Mouse (Mus musculus) midbrain, postnatal 0 days (tissue): ENCODE measurements around the gene Dusp12. TPM values are rescaled to one million over a fixed set of nuclear protein-coding genes. Genes with fewer than 3 reads are reported as not detected.
A peak's percentile ranks its signal among the peaks of the same experiment; 100 is the strongest.

ENCODE experiments used
- ATAC-seq: fragments of 200-750 bp; cut with Nextera tagmentation; 2 replicates; pipeline ENCODE4 v1.8.0; 2017; ENCODE audit warnings: moderate number of reproducible peaks, mild to moderate bottlenecking, moderate TSS enrichment, moderate library complexity; ENCODE audit not compliant: low FRiP score
- DNase-seq: peaks from one replicate; pipeline ENCODE4 v3.0.0-alpha.2; 2015; ENCODE audit warnings: low spot score
- H3K27ac ChIP-seq: fragments of 300-500 bp; sonication (generic); 2 replicates; pipeline ENCODE4 v1.5.1; 2014; ENCODE audit warnings: low read depth, mild to moderate bottlenecking, low read length, mixed read lengths
- H3K27me3 ChIP-seq: fragments of 300-500 bp; sonication (generic); 2 replicates; pipeline ENCODE4 v1.6.1; 2014; ENCODE audit warnings: low read length, control low read depth, mixed read lengths; ENCODE audit not compliant: insufficient read depth
- H3K36me3 ChIP-seq: fragments of 300-500 bp; sonication (generic); 2 replicates; pipeline ENCODE4 v1.6.1; 2014; ENCODE audit warnings: low read length, control low read depth, mixed read lengths; ENCODE audit not compliant: insufficient read depth
- H3K4me1 ChIP-seq: fragments of 300-500 bp; sonication (generic); 2 replicates; pipeline ENCODE4 v1.6.1; 2014; ENCODE audit warnings: mild to moderate bottlenecking, control low read depth, antibody characterized with exemption, low read length, mixed read lengths; ENCODE audit not compliant: insufficient read depth
- H3K4me2 ChIP-seq: fragments of 300-500 bp; sonication (generic); 2 replicates; pipeline ENCODE4 v1.6.1; 2014; ENCODE audit warnings: low read depth, mild to moderate bottlenecking, low read length, mixed read lengths; ENCODE audit not compliant: poor library complexity, severe bottlenecking
- H3K4me3 ChIP-seq: fragments of 300-500 bp; sonication (generic); 2 replicates; pipeline ENCODE4 v1.5.1; 2014; ENCODE audit warnings: low read depth, mild to moderate bottlenecking, low read length, moderate library complexity
- H3K9ac ChIP-seq: fragments of 300-500 bp; sonication (generic); replicated peaks from 2 replicates; pipeline ENCODE4 v1.6.1; 2014; ENCODE audit warnings: mild to moderate bottlenecking, low read length, moderate library complexity, mixed read lengths; ENCODE audit not compliant: poor library complexity, severe bottlenecking
- H3K9me3 ChIP-seq: fragments of 300-500 bp; sonication (generic); 2 replicates; pipeline ENCODE4 v1.6.1; 2016; ENCODE audit warnings: low read length, control low read depth
- CTCF ChIP-seq: IDR thresholded peaks from 2 replicates; pipeline ENCODE4 v1.5.1; 2016; ENCODE audit warnings: antibody characterized with exemption, mild to moderate bottlenecking
- WGBS: fragments of 180-500 bp; shearing (Covaris S2); extraction: QIAGEN DNeasy Blood & Tissue Kit; methylation state at CpG from one replicate; pipeline ENCODE4 v1.1.7; 2014; 5-methylcytosine and 5-hydroxymethylcytosine counted together
- polyA plus RNA-seq: library from polyadenylated mRNA; unstranded; fragments of >200 nt; fragmentation: Nextera tagmentation; extraction: Ambion mirVana; gene quantifications from 2 replicates; pipeline ENCODE4 v1.2.1, GENCODE M21; 2015
- total RNA-seq: library from RNA; depleted of rRNA; stranded (reverse); fragments of >200 nt; gene quantifications from 2 replicates; pipeline ENCODE4 v1.2.3, GENCODE M21; 2014

Dusp12 gene
- total and polyA plus RNA-seq, 2 experiments from 2014 or later = 39.6 to 43.3 TPM

DNA sequence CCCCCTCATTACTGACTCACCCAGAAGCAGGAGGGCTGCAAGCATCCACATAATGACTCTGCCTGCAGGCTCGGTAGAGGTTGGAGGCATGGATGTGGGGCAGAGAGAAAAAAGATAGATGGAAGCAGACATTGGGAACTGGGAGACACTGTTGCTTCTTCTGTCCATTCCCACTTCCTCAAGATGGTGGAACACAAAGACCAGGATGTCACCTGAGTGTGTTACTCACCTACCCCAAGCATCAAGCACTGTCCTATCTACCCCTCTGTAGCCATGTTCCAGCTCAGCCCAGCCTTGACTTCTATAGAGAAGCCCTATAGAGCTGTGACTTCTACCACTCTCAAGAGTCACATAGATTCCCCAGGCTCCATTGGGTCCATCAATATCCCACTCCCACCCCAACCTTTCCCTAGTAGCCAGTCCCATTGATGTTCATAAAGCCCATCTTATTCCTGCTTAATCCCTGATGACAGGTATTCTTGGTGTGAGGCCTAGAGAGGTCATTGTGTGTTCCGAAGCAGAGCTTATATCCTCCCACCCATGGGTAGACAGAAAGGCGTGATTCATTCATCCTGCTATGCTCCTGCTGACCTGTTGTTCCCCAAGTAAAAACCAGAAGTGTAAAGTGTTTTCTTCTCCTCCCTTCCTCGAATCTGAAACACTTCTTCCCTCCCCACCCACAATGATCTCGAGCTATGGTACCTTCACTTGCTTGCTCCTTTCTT is 27.7 kb upstream of the Dusp12 start, which contains the start of gene Fcrlb:
Gene Fcrlb (minus strand): TSS at position 51 of the 725 bp plus-strand sequence.
- no peak for TF ChIP-seq CTCF
- ATAC-seq (no peak), DNase-seq (no peak)
- no peak within 1 kb of the TSS for H3K4me2 ChIP-seq
- WGBS = 57% methylated on average over 5 of the region's 5 CpGs
- H3K9ac ChIP-seq = no peak within 1 kb of the TSS
- peaks cover 7% of the 10 kb centered on the region for H3K27me3 ChIP-seq
- no peak within 1 kb of the TSS for H3K4me3 ChIP-seq
- no peaks in the 10 kb centered on the region for H3K9me3 ChIP-seq
- H3K27ac ChIP-seq = no peak within 1 kb of the TSS
- peaks cover 4% of the 10 kb centered on the region; the same call in 1 of the 2 replicates for H3K4me1 ChIP-seq
- H3K36me3 ChIP-seq = no peaks in the 10 kb centered on the region

DNA sequence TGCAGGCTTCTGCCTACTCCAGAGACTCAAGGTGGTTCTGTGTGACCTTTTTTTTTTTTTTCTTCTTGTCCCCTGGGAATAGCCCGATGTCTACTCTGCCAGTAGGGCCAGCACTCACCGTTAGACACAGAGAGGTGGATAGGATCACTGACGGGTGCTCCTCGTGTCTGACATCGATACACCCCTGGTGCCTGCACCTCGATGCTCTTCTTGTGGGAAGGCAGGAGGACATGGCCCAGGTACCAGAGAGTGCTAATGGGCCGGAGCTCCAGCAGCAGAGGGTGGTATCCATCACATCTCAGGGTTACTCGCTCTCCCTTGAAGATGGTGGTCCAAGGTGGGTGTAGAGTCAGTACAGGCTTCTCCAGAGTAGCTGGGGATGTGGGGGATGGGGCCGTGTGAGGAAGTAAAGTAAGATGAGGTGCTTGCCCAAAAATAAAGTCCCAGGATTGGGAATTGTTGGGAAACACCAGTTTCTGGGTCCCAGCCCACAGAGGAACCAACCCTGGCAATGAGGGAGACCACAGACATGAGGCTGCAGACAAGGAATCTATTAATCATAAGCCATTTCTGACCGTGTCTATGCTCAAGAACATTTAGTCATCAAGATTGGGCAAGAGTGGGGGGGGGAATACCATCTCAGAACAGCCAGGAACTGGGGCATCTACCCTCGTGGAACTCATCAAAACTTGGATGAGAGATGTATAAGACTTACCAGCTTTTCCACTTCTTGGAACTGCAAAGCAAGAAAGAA is 26.7 kb upstream of the Dusp12 start:
- ATAC-seq = no peak
- no peak for DNase-seq
- no peaks in the 10 kb centered on the region for H3K36me3 ChIP-seq
- H3K27ac ChIP-seq = no peak overlapping the region
- no peak overlapping the region for H3K9ac ChIP-seq
- no peak overlapping the region for H3K4me3 ChIP-seq
- H3K9me3 ChIP-seq = no peaks in the 10 kb centered on the region
- WGBS = 82% methylated on average over 11 of the region's 11 CpGs
- peaks cover 9% of the 10 kb centered on the region; the same call in 1 of the 2 replicates for H3K4me1 ChIP-seq
- H3K27me3 ChIP-seq = peaks cover 10% of the 10 kb centered on the region
- TF ChIP-seq CTCF = no peak
- no peak overlapping the region for H3K4me2 ChIP-seq

DNA sequence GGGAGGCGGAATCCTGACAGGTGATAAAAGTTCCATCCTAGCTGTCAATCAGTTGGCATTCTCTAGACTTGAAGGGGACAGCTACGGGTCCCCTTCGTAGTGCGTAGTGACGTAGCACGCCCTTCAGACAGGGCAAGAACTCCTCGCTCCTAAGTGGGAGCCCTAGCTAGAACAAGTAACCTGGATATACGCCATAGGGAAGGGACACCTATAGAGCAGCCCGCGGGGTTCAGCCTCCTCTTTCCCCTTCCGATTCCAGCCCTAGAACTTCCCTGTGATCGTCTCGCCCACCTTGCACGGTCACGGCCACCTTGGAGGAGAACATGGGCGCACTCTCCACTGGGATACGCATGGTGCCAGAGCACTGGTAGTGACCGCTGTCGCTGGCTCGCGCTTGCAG is 23.0 kb upstream of the Dusp12 start:
- H3K4me1 ChIP-seq = peaks cover 9% of the 10 kb centered on the region; the same call in 1 of the 2 replicates
- peak; percentile 21 for DNase-seq
- ATAC-seq = peak; percentile 73; the same call in 1 of the 2 replicates
- no peaks in the 10 kb centered on the region for H3K9me3 ChIP-seq
- peaks cover 17% of the 10 kb centered on the region for H3K27me3 ChIP-seq
- no peak overlapping the region for H3K9ac ChIP-seq
- no peaks in the 10 kb centered on the region for H3K36me3 ChIP-seq
- peak overlapping the region; percentile 97 for H3K4me2 ChIP-seq
- no peak overlapping the region for H3K27ac ChIP-seq
- peak overlapping the region; percentile 62 for H3K4me3 ChIP-seq
- TF ChIP-seq CTCF = no peak
- 2% methylated on average over 21 of the region's 21 CpGs for WGBS

DNA sequence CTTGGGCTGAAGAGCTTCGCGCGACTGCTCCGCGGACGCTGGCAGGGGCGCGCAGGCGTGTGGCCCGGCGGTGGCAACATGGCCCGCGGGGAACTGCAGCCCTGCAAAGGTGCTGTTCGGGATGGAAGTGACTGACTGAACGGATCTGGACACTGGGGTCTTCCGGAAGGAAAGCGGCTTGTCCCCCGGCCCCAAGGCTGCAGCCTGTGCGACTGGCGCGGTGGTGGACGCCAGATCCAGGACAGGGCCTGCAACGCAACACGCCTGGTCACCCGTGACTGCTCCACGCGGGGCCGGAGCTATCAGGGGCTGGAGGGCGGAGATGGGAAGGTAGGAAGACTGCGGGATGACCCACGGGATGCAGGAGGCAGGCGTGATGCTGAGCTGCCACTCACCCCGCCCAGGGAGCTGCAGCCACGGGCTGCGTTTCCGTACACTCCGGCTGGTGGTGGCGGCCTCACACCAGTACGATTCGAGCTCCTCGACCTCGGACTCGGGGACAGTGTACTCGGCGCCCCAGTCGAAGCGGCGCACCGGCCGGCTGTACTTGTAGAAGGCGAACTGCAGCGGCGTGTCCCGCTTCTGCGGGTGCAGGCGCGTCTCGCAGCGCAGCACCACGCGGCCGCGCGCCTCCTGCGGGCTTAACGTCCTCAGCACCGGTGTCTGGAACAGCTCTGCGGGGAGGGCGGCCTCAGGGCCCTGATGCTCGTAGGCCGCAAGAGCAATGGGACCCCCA is 22.3 kb upstream of the Dusp12 start:
- Histone ChIP-seq H3K27me3 (peaks cover 17% of the 10 kb centered on the region), H3K27ac (no peak overlapping the region), H3K9ac (peak overlapping the region; percentile 61), H3K4me3 (peak overlapping the region; percentile 62), H3K4me1 (peaks cover 9% of the 10 kb centered on the region; the same call in 1 of the 2 replicates), H3K36me3 (no peaks in the 10 kb centered on the region), H3K9me3 (no peaks in the 10 kb centered on the region), H3K4me2 (peak overlapping the region; percentile 97)
- WGBS = under 1% methylated on average over 71 of the region's 71 CpGs
- ATAC-seq = peak; percentile 73
- TF ChIP-seq CTCF = no peak
- DNase-seq = peak; percentile 28

DNA sequence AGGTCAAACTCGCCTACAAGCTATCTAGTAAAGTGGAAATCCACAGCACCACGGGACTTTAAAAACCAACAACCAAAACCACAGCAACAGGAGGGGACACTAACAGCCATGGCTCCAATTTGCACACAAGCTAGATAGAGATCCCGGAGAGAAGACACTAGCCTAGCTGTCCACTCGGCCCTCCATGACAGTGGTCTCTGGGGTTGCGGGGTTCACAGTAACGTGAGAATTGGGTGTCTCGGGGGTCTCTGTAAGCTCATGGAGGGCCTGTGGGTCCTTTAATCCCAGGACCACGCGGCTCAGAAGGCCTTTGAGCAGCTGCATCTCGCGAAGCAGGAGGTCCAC is 21.7 kb upstream of the Dusp12 start:
- no peak for DNase-seq
- peak overlapping the region; percentile 61 for H3K9ac ChIP-seq
- 20% methylated on average over 11 of the region's 11 CpGs for WGBS

More for the DNA sequence above, 21.7 kb upstream of the Dusp12 start:
- Histone ChIP-seq H3K4me1 (peaks cover 9% of the 10 kb centered on the region; the same call in 1 of the 2 replicates), H3K9me3 (no peaks in the 10 kb centered on the region), H3K4me2 (peak overlapping the region; percentile 97), H3K27ac (no peak overlapping the region), H3K4me3 (peak overlapping the region; percentile 62), H3K36me3 (no peaks in the 10 kb centered on the region), H3K27me3 (peaks cover 17% of the 10 kb centered on the region)
- peak; percentile 48; the same call in 1 of the 2 replicates for ATAC-seq
- no peak for TF ChIP-seq CTCF
